Mouse (Mus musculus) midbrain, embryonic 12.5 days (tissue): ENCODE results near the gene Rab19. TPM values are rescaled to one million over a fixed set of nuclear protein-coding genes. Genes with fewer than 3 reads are reported as not detected.
"Not testable (repeated sequence)": the region's sequence is repeated elsewhere in the genome, so short reads cannot be mapped to it uniquely, and the experiment has no call there.

ENCODE experiments used
- ATAC-seq: fragments of 200-750 bp; cut with Nextera tagmentation; 2 replicates; pipeline ENCODE4 v1.8.0; 2017; ENCODE audit warnings: low read depth, moderate TSS enrichment, moderate library complexity; ENCODE audit not compliant: low FRiP score
- H3K27ac ChIP-seq: fragments of 300-500 bp; sonication (generic); replicated peaks from 2 replicates; pipeline ENCODE4 v1.5.1; 2016; ENCODE audit warnings: mild to moderate bottlenecking
- H3K27me3 ChIP-seq: fragments of 300-500 bp; sonication (generic); 2 replicates; pipeline ENCODE4 v1.6.1; 2016; ENCODE audit warnings: mild to moderate bottlenecking
- H3K36me3 ChIP-seq: fragments of 300-500 bp; sonication (generic); 2 replicates; pipeline ENCODE4 v1.6.1; 2016
- H3K4me1 ChIP-seq: fragments of 300-500 bp; sonication (generic); 2 replicates; pipeline ENCODE4 v1.6.1; 2016
- H3K4me2 ChIP-seq: fragments of 300-500 bp; sonication (generic); replicated peaks from 2 replicates; pipeline ENCODE4 v1.6.1; 2016; ENCODE audit warnings: mild to moderate bottlenecking, moderate library complexity
- H3K4me3 ChIP-seq: fragments of 300-500 bp; sonication (generic); 2 replicates; pipeline ENCODE4 v1.5.1; 2016; ENCODE audit warnings: mild to moderate bottlenecking
- H3K9ac ChIP-seq: fragments of 300-500 bp; sonication (generic); replicated peaks from 2 replicates; pipeline ENCODE4 v1.6.1; 2016; ENCODE audit warnings: mild to moderate bottlenecking, moderate library complexity
- H3K9me3 ChIP-seq: fragments of 300-500 bp; sonication (generic); 2 replicates; pipeline ENCODE4 v1.6.1; 2016; ENCODE audit warnings: mild to moderate bottlenecking
- WGBS: fragments of 180-500 bp; shearing (Covaris S2); methylation state at CpG from one replicate; pipeline ENCODE4 v1.1.7; 2016; 5-methylcytosine and 5-hydroxymethylcytosine counted together
- polyA plus RNA-seq: library from polyadenylated mRNA; unstranded; fragments of >200 nt; fragmentation: Nextera tagmentation; extraction: Ambion mirVana; gene quantifications from 2 replicates; pipeline ENCODE4 v1.2.1, GENCODE M21; 2016

The Rab19 gene
- polyA plus RNA-seq, 1 experiment from 2014 or later, result 0.26 TPM

DNA sequence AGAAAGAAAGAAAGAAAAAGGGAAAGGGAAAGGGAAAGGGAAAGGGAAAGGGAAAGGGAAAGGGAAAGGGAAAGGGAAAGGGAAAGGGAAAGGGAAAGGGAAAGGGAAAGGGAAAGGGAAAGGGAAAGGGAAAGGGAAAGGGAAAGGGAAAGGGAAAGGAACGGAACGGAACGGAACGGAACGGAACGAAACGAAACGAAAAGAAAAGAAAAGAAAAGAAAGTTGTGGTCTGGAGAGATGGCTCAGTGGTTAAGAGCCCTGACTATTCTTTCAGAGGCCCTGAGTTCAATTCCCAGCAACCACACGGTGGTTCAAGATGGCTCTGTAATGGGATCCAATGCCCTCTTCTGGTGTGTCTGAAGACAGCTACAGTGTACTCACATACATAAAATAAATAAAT is 21.8 kb upstream of the Rab19 start:
- H3K27me3 ChIP-seq, H3K27ac ChIP-seq, H3K4me2 ChIP-seq, H3K9me3 ChIP-seq, H3K4me3 ChIP-seq, ATAC-seq, H3K4me1 ChIP-seq, H3K9ac ChIP-seq: not testable (repeated sequence)
- WGBS, result 96% methylated on average over 9 of the region's 9 CpGs
- peaks cover 72% of the 10 kb centered on the region for H3K36me3 ChIP-seq

GRCm38 (mm10) chr6:39362684-39363083 is 18.3 kb upstream of the Rab19 start:
- ATAC-seq, result no peak

DNA sequence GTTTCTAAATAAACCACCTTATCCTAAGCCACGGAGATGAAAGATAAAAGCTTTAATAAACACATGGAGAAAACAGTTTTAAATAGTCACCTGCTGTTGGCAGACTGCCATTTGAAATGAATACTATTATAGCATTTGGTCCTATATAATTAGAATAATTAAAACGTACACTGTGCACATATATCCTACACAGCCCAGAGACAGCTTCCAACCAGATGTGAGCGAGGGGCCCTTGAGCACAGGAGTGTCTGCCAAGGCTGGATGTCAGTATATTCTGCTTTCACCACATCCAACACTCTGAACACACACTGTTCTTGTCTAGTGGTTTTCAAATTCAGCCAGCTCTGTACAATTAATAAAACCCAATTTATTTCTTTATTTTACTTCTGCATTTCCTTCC is 11.3 kb upstream of the Rab19 start:
- no peak overlapping the region for H3K4me2 ChIP-seq
- H3K36me3 ChIP-seq, result peaks cover 28% of the 10 kb centered on the region
- WGBS, result 92% methylated on average over 3 of the region's 3 CpGs
- no peak overlapping the region for H3K9ac ChIP-seq
- H3K27ac ChIP-seq, result no peak overlapping the region
- no peaks in the 10 kb centered on the region for H3K4me1 ChIP-seq
- ATAC-seq, result no peak
- H3K27me3 ChIP-seq, result no peaks in the 10 kb centered on the region
- no peaks in the 10 kb centered on the region for H3K9me3 ChIP-seq
- no peak overlapping the region for H3K4me3 ChIP-seq

More at GRCm38 (mm10) chr6:39362684-39363083, 18.3 kb upstream of the Rab19 start:
- H3K4me2 ChIP-seq, result no peak overlapping the region
- H3K27ac ChIP-seq, result no peak overlapping the region
- H3K27me3 ChIP-seq, result no peaks in the 10 kb centered on the region
- WGBS, result 98% methylated on average over 2 of the region's 2 CpGs
- no peaks in the 10 kb centered on the region for H3K4me1 ChIP-seq
- peaks cover 64% of the 10 kb centered on the region for H3K36me3 ChIP-seq
- no peaks in the 10 kb centered on the region for H3K9me3 ChIP-seq
- H3K4me3 ChIP-seq, result no peak overlapping the region
- H3K9ac ChIP-seq, result no peak overlapping the region

- no peak overlapping the region for H3K9ac ChIP-seq
- peaks cover 13% of the 10 kb centered on the region for H3K4me1 ChIP-seq
- peaks cover 10% of the 10 kb centered on the region for H3K36me3 ChIP-seq
- no peaks in the 10 kb centered on the region for H3K27me3 ChIP-seq
- no peak overlapping the region for H3K27ac ChIP-seq
- no peaks in the 10 kb centered on the region for H3K9me3 ChIP-seq
- ATAC-seq, result no peak
- H3K4me2 ChIP-seq, result no peak overlapping the region
- H3K4me3 ChIP-seq, result no peak overlapping the region
Observed at GRCm38 (mm10) chr6:39372042-39372441, 8.9 kb upstream of the Rab19 start.

DNA sequence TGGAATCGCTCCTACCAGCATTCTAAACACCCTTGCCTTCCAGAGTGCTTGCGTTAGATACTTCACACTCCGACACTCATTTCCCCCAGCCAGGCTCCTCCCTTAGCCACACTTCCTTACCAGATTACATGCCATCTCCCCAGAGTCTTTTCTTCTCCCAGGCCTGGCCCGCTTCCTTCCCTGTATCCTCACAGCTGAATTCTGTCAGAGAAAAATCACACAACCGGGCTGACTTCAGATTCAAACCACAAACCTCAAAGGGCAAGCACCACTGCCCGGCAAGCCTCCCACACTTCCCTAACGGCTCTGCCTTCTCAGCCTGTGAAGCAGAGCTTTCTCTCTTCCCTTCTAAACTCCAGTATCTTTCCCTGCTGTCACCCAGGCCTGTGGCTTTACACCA is 8.2 kb upstream of the Rab19 start:
- Histone ChIP-seq H3K9me3 (no peaks in the 10 kb centered on the region), H3K36me3 (peaks cover 10% of the 10 kb centered on the region), H3K9ac (no peak overlapping the region), H3K4me3 (no peak overlapping the region), H3K27me3 (no peaks in the 10 kb centered on the region), H3K4me2 (no peak overlapping the region), H3K4me1 (peaks cover 13% of the 10 kb centered on the region), H3K27ac (0 out of 2 replicates have a peak overlapping the region, but pooled peaks have one; percentile 15)
- WGBS, result 73% methylated on average over 7 of the region's 7 CpGs
- no peak for ATAC-seq

GRCm38 (mm10) chr6:39373301-39373955 is 7.5 kb upstream of the Rab19 start:
- 86% methylated on average over 4 of the region's 4 CpGs for WGBS
- Histone ChIP-seq H3K27ac (no peak overlapping the region), H3K4me2 (no peak overlapping the region), H3K9me3 (no peaks in the 10 kb centered on the region), H3K4me1 (peaks cover 13% of the 10 kb centered on the region), H3K27me3 (no peaks in the 10 kb centered on the region), H3K36me3 (peaks cover 10% of the 10 kb centered on the region), H3K9ac (no peak overlapping the region), H3K4me3 (no peak overlapping the region)
- ATAC-seq, result no peak

- H3K9ac ChIP-seq, result peak overlapping the region; percentile 92
- H3K9me3 ChIP-seq, result no peaks in the 10 kb centered on the region
- H3K27me3 ChIP-seq, result peaks cover 26% of the 10 kb centered on the region
- peaks cover 10% of the 10 kb centered on the region for H3K36me3 ChIP-seq
- H3K27ac ChIP-seq, result no peak overlapping the region; the same call in 1 of the 2 replicates
- H3K4me1 ChIP-seq, result peaks cover 20% of the 10 kb centered on the region
- ATAC-seq, result no peak
- H3K4me3 ChIP-seq, result peak overlapping the region; percentile 95
- H3K4me2 ChIP-seq, result peak overlapping the region; percentile 79
- WGBS, result 27% methylated on average over 9 of the region's 9 CpGs
Observed at GRCm38 (mm10) chr6:39376775-39377174, 4.2 kb upstream of the Rab19 start.

GRCm38 (mm10) chr6:39377311-39377827 is 3.6 kb upstream of the Rab19 start, which contains the start of gene Slc37a3:
Gene Slc37a3 (minus strand): TSS chr6:39377675.
- under 1% methylated on average over 41 of the region's 43 CpGs for WGBS
- Histone ChIP-seq H3K4me1 (peaks cover 20% of the 10 kb centered on the region), H3K9ac (peak within 1 kb of the TSS; percentile 92), H3K9me3 (no peaks in the 10 kb centered on the region), H3K27me3 (peaks cover 29% of the 10 kb centered on the region), H3K4me3 (peak within 1 kb of the TSS; percentile 95), H3K36me3 (peaks cover 10% of the 10 kb centered on the region), H3K27ac (peak within 1 kb of the TSS; percentile 73; the same call in 1 of the 2 replicates), H3K4me2 (peak within 1 kb of the TSS; percentile 79)
- ATAC-seq, result peak; percentile 94

DNA sequence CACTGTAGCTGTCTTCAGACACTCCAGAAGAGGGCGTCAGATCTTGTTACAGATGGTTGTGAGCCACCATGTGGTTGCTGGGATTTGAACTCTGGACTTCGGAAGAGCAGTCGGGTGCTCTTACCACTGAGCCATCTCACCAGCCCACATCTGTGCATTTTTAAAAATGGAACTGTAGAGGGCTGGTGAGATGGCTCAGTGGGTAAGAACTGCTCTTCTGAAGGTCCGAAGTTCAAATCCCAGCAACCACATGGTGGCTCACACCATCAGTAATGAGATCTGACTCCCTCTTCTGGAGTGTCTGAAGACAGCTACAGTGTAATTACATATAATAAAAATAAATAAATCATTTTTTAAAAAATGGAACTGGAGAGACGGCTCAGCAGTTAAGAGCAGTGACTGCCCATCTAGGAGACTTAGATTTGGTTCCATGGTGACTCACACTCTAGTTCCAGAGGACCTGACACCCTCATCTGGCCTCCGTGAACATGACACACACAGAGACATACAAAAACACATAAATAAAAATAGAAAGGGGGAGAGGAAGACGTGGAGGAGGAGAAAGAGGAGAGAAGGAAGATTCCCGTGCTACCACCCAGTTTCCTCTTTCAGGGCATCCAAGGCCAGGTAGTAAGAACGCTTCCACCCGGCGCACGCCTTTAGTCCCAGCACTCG is 2.7 kb upstream of the Rab19 start:
- ATAC-seq, H3K9ac ChIP-seq, H3K9me3 ChIP-seq, H3K36me3 ChIP-seq, H3K4me2 ChIP-seq, H3K4me3 ChIP-seq, H3K27ac ChIP-seq: not testable (repeated sequence)
- 82% methylated on average over 13 of the region's 13 CpGs for WGBS
- peaks cover 29% of the 10 kb centered on the region for H3K27me3 ChIP-seq
- H3K4me1 ChIP-seq, result peaks cover 20% of the 10 kb centered on the region

GRCm38 (mm10) chr6:39379224-39379623 is 1.8 kb upstream of the Rab19 start:
- no peaks in the 10 kb centered on the region for H3K9me3 ChIP-seq
- 69% methylated on average over 4 of the region's 4 CpGs for WGBS
- no peak overlapping the region for H3K4me3 ChIP-seq
- ATAC-seq, result no peak
- H3K27ac ChIP-seq, result no peak overlapping the region
- H3K4me2 ChIP-seq, result no peak overlapping the region
- H3K4me1 ChIP-seq, result peaks cover 20% of the 10 kb centered on the region
- peaks cover 4% of the 10 kb centered on the region for H3K36me3 ChIP-seq
- H3K9ac ChIP-seq, result no peak overlapping the region
- peaks cover 29% of the 10 kb centered on the region for H3K27me3 ChIP-seq

DNA sequence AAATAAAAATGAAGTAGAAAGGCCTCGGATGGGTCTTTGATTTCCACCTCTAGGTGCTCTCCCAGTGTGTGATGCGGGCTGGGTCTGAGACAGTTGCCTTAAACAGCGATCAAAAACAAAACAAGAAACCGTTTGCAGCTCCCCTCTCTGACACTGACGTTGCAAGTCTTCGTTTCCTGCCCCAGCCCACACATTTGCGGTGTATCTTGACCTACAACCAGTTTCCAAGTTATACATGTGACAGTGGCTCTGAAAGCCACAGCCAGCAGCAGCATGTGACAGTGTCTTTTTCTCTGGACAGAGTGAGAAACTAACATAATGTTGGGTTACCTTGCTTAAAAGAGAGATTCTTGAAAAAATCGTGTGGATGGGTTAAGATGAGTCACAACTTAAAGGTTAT is 1.2 kb upstream of the Rab19 start:
- ATAC-seq, result no peak

GRCm38 (mm10) chr6:39380276-39380675 is 699 bp upstream of the Rab19 start:
- H3K27me3 ChIP-seq, result peaks cover 29% of the 10 kb centered on the region
- H3K27ac ChIP-seq, result no peak overlapping the region
- peaks cover 20% of the 10 kb centered on the region for H3K4me1 ChIP-seq
- H3K4me2 ChIP-seq, result no peak overlapping the region
- no peak overlapping the region for H3K9ac ChIP-seq
- 81% methylated on average over 3 of the region's 3 CpGs for WGBS
- ATAC-seq, result no peak
- no peaks in the 10 kb centered on the region for H3K36me3 ChIP-seq
- no peak overlapping the region for H3K4me3 ChIP-seq
- no peaks in the 10 kb centered on the region for H3K9me3 ChIP-seq

More for the DNA sequence above, 1.2 kb upstream of the Rab19 start:
- H3K4me2 ChIP-seq, result no peak overlapping the region
- no peak overlapping the region for H3K4me3 ChIP-seq
- peaks cover 20% of the 10 kb centered on the region for H3K4me1 ChIP-seq
- peaks cover 29% of the 10 kb centered on the region for H3K27me3 ChIP-seq
- no peak overlapping the region for H3K27ac ChIP-seq
- no peaks in the 10 kb centered on the region for H3K36me3 ChIP-seq
- H3K9ac ChIP-seq, result no peak overlapping the region
- WGBS, result 78% methylated on average over 8 of the region's 8 CpGs
- H3K9me3 ChIP-seq, result no peaks in the 10 kb centered on the region
